Mouse (Mus musculus) hindbrain, postnatal 0 days (tissue): ENCODE measurements at regions not wholly inside any gene's neighbourhood (a gene's known extent, or its start where the extent isn't known, plus 50 kb on each side); places are given as distances from the start of the nearest gene placed in this dataset.

ENCODE experiments used
- ATAC-seq: fragments of 200-750 bp; cut with Nextera tagmentation; 2 replicates; pipeline ENCODE4 v1.8.0; 2017; ENCODE audit warnings: mild to moderate bottlenecking, moderate TSS enrichment, moderate library complexity
- DNase-seq: peaks from one replicate; pipeline ENCODE4 v3.0.0-alpha.2; 2015; ENCODE audit warnings: low spot score
- H3K27ac ChIP-seq: fragments of 300-500 bp; sonication (generic); 2 replicates; pipeline ENCODE4 v1.5.1; 2014; ENCODE audit warnings: mild to moderate bottlenecking
- H3K27me3 ChIP-seq: fragments of 300-500 bp; sonication (generic); 2 replicates; pipeline ENCODE4 v1.6.1; 2014; ENCODE audit warnings: low read length, mixed read lengths; ENCODE audit not compliant: insufficient read depth
- H3K36me3 ChIP-seq: fragments of 300-500 bp; sonication (generic); 2 replicates; pipeline ENCODE4 v1.6.1; 2014; ENCODE audit warnings: low read length, mixed read lengths; ENCODE audit not compliant: insufficient read depth
- H3K4me1 ChIP-seq: fragments of 300-500 bp; sonication (generic); 2 replicates; pipeline ENCODE4 v1.6.1; 2014; ENCODE audit warnings: antibody characterized with exemption, low read length, mixed read lengths; ENCODE audit not compliant: insufficient read depth
- H3K4me2 ChIP-seq: fragments of 300-500 bp; sonication (generic); 2 replicates; pipeline ENCODE4 v1.6.1; 2014; ENCODE audit warnings: low read depth, mild to moderate bottlenecking, low read length, moderate library complexity, mixed read lengths
- H3K4me3 ChIP-seq: fragments of 300-500 bp; sonication (generic); 2 replicates; pipeline ENCODE4 v1.5.1; 2014; ENCODE audit warnings: low read length
- H3K9ac ChIP-seq: fragments of 300-500 bp; sonication (generic); replicated peaks from 2 replicates; pipeline ENCODE4 v1.6.1; 2014; ENCODE audit warnings: mild to moderate bottlenecking, low read length, moderate library complexity, mixed read lengths
- H3K9me3 ChIP-seq: fragments of 300-500 bp; sonication (generic); 2 replicates; pipeline ENCODE4 v1.6.1; 2016; ENCODE audit warnings: low read length, mixed read lengths
- CTCF ChIP-seq: IDR thresholded peaks from 2 replicates; pipeline ENCODE4 v1.5.1; 2016; ENCODE audit warnings: antibody characterized with exemption, control low read depth, low read depth
- WGBS: fragments of 180-500 bp; shearing (Covaris S2); extraction: QIAGEN DNeasy Blood & Tissue Kit; methylation state at CpG from one replicate; pipeline ENCODE4 v1.1.7; 2014; 5-methylcytosine and 5-hydroxymethylcytosine counted together

DNA sequence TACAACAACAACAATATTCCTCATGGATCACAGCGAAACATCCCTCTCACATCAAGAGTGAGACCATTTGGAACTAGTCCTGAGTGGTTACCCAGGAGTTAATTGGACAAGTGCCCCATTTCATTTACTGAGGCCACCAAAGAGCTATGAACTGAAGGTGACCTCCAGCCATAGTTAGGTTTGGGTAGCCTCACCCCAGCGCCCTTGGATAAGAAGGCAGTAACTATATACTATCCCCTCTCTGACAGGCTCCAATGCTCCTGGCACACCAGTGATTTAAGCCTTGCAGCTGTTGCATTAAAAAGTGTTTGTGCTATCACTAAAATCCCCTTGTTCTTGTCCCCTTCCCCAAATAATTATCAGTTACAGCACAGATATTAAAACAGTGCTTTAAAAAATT lies 836.8 kb downstream of the Poteg start:
- no peaks in the 10 kb centered on the region for H3K9me3 ChIP-seq
- 76% methylated on average over 2 of the region's 2 CpGs for WGBS
- no peaks in the 10 kb centered on the region for H3K4me1 ChIP-seq
- no peak for ATAC-seq
- H3K4me2 ChIP-seq = no peak overlapping the region
- no peak overlapping the region for H3K9ac ChIP-seq
- H3K27ac ChIP-seq = no peak overlapping the region
- no peaks in the 10 kb centered on the region for H3K27me3 ChIP-seq
- no peak overlapping the region for H3K4me3 ChIP-seq
- TF ChIP-seq CTCF = no peak
- H3K36me3 ChIP-seq = no peaks in the 10 kb centered on the region
- DNase-seq = no peak

GRCm38 (mm10) chr8:28298896-28299793 lies 851.7 kb downstream of the Poteg start:
- WGBS = 34% methylated on average over 5 of the region's 5 CpGs
- Histone ChIP-seq H3K9ac (no peak overlapping the region), H3K4me3 (no peak overlapping the region), H3K9me3 (no peaks in the 10 kb centered on the region), H3K4me2 (peak overlapping the region; percentile 30), H3K27me3 (no peaks in the 10 kb centered on the region), H3K27ac (0 out of 2 replicates have a peak overlapping the region, but pooled peaks have one; percentile 32), H3K36me3 (no peaks in the 10 kb centered on the region), H3K4me1 (peaks cover 6% of the 10 kb centered on the region)
- TF ChIP-seq CTCF = no peak
- ATAC-seq (no peak), DNase-seq (peak; percentile 79)

DNA sequence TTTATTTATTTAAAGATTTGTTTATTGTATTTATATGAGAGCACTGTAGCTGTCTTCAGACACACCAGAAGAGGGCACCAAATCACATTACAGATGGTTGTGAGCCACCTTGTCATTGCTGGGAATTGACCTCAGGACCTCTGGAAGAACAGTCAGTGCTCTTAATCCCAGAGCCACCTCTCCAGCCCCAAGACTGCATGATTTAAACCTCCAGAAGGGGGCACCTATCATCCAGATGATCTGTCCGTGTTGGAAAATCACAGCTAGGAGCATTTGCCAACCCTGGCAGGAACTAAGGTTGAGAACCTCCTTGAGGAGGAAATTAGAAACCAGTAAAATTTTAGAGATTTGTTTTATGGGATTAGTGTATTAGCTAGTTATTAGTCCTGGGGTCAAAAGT lies 869.6 kb downstream of the Poteg start:
- DNase-seq = no peak
- no peak overlapping the region for H3K9ac ChIP-seq
- H3K9me3 ChIP-seq = no peaks in the 10 kb centered on the region
- no peaks in the 10 kb centered on the region for H3K27me3 ChIP-seq
- no peak overlapping the region for H3K4me3 ChIP-seq
- WGBS = 53% methylated on average over 1 of the region's 1 CpGs
- no peak for ATAC-seq
- no peaks in the 10 kb centered on the region for H3K4me1 ChIP-seq
- H3K27ac ChIP-seq = no peak overlapping the region
- no peak for TF ChIP-seq CTCF
- no peaks in the 10 kb centered on the region for H3K36me3 ChIP-seq
- no peak overlapping the region for H3K4me2 ChIP-seq

DNA sequence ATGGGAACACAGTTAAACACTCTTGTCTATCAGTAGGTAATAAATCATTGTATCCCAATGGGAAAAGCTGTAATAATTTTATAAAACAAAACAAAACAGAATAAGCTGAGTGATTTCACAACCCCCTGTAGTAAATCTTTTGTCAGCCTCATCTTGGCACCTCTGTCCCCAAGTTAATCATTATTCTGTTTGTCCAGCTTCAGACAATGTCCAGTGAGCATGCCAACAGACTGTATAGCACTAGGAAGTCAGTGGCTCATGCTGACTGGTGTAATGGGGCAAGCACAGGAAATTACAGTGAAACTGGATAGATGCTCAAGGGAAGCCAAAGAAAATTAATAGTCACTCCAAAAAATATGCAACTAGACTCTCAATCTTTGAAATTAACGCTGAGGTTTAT lies 885.9 kb downstream of the Poteg start:
- H3K9me3 ChIP-seq = no peaks in the 10 kb centered on the region
- WGBS = 45% methylated on average over 1 of the region's 1 CpGs
- TF ChIP-seq CTCF = no peak
- H3K9ac ChIP-seq = no peak overlapping the region
- H3K27ac ChIP-seq = no peak overlapping the region
- H3K36me3 ChIP-seq = no peaks in the 10 kb centered on the region
- no peak overlapping the region for H3K4me2 ChIP-seq
- DNase-seq (peak; percentile 6), ATAC-seq (no peak)
- no peaks in the 10 kb centered on the region for H3K27me3 ChIP-seq
- no peak overlapping the region for H3K4me3 ChIP-seq
- no peaks in the 10 kb centered on the region for H3K4me1 ChIP-seq

GRCm38 (mm10) chr8:28337484-28337883 lies 890.0 kb downstream of the Poteg start:
- Histone ChIP-seq H3K9ac (no peak overlapping the region), H3K4me1 (no peaks in the 10 kb centered on the region), H3K27ac (no peak overlapping the region), H3K4me3 (no peak overlapping the region), H3K27me3 (no peaks in the 10 kb centered on the region), H3K9me3 (no peaks in the 10 kb centered on the region), H3K4me2 (no peak overlapping the region), H3K36me3 (no peaks in the 10 kb centered on the region)
- no peak for ATAC-seq
- 86% methylated on average over 4 of the region's 4 CpGs for WGBS
- DNase-seq = no peak
- no peak for TF ChIP-seq CTCF

DNA sequence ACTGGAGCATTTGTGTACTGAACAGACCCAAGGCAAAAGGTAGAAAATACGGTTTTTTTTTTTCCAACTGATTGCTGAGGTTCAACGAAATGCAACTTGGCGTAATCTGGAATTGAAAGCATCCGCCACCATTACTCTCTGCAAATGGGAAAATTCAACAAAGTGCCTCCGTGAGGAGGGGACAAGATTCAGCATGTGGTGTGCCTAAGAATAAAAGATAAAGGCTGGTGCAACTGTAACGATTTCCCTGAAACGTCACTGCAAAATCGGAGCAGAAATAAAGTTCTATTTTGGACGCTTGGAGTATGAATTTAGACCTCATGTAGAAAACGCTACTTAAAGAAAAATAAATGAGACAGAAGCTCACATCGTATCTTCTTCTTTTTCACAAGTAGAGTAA lies 893.8 kb downstream of the Poteg start:
- no peak for TF ChIP-seq CTCF
- H3K4me3 ChIP-seq = no peak overlapping the region
- WGBS = 91% methylated on average over 11 of the region's 11 CpGs
- no peaks in the 10 kb centered on the region for H3K4me1 ChIP-seq
- no peaks in the 10 kb centered on the region for H3K9me3 ChIP-seq
- no peaks in the 10 kb centered on the region for H3K36me3 ChIP-seq
- ATAC-seq (no peak), DNase-seq (no peak)
- no peaks in the 10 kb centered on the region for H3K27me3 ChIP-seq
- no peak overlapping the region for H3K9ac ChIP-seq
- no peak overlapping the region for H3K4me2 ChIP-seq
- H3K27ac ChIP-seq = no peak overlapping the region

- DNase-seq = no peak
These were observed 919.0 kb downstream of the Poteg start for GRCm38 (mm10) chr8:28366470-28366869.

More at GRCm38 (mm10) chr8:28366470-28366869, 919.0 kb downstream of the Poteg start:
- H3K9ac ChIP-seq = no peak overlapping the region
- H3K9me3 ChIP-seq = no peaks in the 10 kb centered on the region
- no peak for ATAC-seq
- no peak overlapping the region for H3K4me2 ChIP-seq
- H3K27ac ChIP-seq = no peak overlapping the region
- H3K36me3 ChIP-seq = no peaks in the 10 kb centered on the region
- no peak for TF ChIP-seq CTCF
- no peak overlapping the region for H3K4me3 ChIP-seq
- no peaks in the 10 kb centered on the region for H3K27me3 ChIP-seq
- no peaks in the 10 kb centered on the region for H3K4me1 ChIP-seq
